Mouse (Mus musculus) spleen, postnatal 10 days (tissue): ENCODE data around the gene Cnga2.
"Not testable (repeated sequence)": the region's sequence is repeated elsewhere in the genome, so short reads cannot be mapped to it uniquely, and the experiment has no call there.

ENCODE experiments used
- DNase-seq, 2 experiments: peaks; one replicate each; pipeline ENCODE4 v3.0.0; 2021 to 2022; ENCODE audit warnings: low spot score in 2 of 2

The Cnga2 gene

DNA sequence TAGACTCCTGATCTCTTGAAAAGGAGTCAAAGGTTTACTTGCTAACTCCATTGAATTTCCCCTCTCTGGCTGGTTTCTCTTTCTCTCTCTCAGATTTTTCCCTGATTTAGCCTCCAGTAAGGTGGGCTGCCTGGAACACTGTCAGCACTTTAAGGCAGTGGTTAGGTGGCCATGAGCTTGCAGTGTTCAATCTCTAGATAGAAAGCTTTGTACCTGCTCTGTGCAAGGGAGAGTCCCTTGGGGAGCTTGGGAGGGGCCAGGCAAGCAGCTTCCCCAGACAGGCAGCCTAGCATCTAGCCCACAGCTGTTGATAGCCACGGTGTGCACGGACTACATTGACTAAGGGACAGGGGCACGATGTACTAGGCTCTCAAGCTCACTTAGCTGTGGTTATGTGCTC is at the start of gene Cnga2:
Cnga2 (plus strand) TSS at position 301 of the 400 bp plus-strand sequence.
- DNase-seq, result no peak

DNA sequence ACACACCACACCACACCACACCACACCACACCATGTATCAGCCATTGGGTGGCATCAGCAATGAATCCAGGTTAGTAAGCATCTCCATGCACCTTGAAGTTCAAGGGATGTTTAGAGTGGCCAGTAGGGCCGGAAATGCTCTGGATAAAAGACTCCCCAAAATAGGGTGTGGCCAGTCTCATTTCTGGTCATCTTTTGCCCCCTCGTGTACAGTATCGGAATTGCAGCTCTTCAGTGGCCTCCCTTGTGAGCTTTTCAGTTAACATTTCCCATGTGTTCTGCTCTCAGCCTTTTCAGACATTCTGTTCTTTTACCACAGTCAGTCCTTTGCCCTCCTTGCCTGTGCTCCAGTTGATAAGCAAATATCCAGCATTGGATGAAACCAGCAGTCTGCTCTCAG is 45.0 kb upstream of the Cnga2 start:
- DNase-seq, result peak in 1 of 2 experiments; percentile 24

DNA sequence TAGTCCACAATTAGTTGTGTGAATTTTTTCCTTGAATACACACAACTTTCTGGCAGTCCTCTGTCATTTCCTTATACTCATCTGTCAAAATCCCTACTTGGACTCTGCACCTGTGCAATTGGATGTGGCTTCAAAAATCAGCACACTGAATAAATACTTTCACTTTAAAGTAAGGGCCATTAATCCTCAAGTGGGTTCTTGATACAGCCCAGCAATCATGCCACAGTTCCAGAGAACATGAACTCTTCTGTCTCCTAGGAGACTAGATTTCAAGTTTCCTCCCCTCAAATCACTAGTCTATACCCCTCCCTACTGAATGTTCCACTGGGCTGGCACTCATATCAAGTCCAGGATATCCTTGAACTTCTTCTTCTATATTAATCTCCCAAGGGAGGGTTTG is 33.3 kb upstream of the Cnga2 start:
- DNase-seq, result no peak

GRCm38 (mm10) chrX:71962073-71963051 is 29.3 kb upstream of the Cnga2 start, which contains the start of gene Prrg3:
Prrg3 (plus strand) TSS chrX:71962624.
- peak in 1 of 2 experiments; percentile 10 for DNase-seq

GRCm38 (mm10) chrX:71963275-71963912 is 28.3 kb upstream of the Cnga2 start:
- no peak for DNase-seq

DNA sequence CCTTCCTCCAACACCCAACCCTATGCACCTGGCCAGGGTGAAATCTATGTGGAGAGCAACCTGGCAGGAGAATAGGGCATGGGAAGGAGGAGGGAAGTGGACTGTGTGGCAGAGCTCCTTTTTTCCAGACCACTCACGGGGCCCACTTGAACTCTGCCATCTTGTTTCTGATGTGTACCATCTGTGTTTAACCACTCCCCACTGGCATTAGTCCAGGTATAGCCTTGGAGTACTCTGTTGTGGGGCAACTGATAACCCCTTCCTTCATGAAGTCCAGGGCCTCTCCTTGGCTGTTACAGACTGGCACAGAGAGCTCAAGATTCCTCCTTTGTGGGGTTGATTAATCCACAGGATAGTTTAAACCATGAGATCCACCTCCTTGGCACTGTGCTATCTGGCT is 23.4 kb upstream of the Cnga2 start:
- DNase-seq, result no peak

DNA sequence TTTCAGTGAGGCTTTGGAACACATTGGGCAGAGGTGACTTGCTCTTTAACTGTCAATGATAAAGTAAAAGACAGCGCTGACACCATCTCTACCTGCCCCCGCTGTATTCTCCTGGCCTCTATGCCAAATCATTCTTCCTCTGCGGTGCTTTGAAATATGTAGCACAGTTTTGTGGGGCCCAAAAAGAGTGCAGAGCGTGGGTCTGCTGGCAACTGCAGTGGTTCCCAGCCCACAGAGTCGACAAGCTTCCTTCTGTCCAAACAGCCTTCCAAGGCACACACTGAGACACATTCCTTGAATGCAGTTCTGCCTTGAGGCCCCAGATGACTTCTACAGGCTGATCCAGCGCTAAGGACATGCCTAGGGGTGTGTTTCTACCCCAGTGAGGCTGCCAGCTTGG is 22.8 kb upstream of the Cnga2 start:
- no peak for DNase-seq

GRCm38 (mm10) chrX:71971325-71971724 is 20.3 kb upstream of the Cnga2 start:
- DNase-seq, result no peak

- no peak for DNase-seq
These were observed 19.0 kb upstream of the Cnga2 start, which contains the start of gene Fate1 for GRCm38 (mm10) chrX:71972686-71973085. Fate1 (plus strand) TSS chrX:71972986.

- not testable (repeated sequence) for DNase-seq
These were observed 14.0 kb upstream of the Cnga2 start for GRCm38 (mm10) chrX:71977681-71978080.

GRCm38 (mm10) chrX:71980443-71980842 is 11.2 kb upstream of the Cnga2 start:
- no peak for DNase-seq

GRCm38 (mm10) chrX:71981322-71981721 is 10.3 kb upstream of the Cnga2 start:
- DNase-seq, result no peak

DNA sequence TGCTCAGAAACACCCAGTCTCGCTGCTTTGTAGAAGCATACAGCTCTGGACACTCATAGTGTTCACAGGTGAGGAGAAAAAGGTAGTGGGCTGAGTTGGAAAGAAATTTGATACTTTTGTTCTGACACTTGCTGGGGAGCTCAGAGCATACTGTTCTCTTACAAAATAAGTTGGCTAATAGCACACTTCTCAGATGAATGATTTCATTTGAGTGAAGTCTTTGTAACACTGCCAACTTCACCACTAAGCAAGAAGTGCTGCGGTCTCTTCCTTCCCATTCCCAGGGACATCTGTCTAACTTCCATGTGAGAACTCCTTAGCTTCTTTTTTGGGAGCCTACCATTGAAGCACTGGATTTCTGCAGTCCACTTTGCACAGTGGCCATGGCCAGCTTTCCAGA is 8.4 kb upstream of the Cnga2 start:
- DNase-seq, result no peak

DNA sequence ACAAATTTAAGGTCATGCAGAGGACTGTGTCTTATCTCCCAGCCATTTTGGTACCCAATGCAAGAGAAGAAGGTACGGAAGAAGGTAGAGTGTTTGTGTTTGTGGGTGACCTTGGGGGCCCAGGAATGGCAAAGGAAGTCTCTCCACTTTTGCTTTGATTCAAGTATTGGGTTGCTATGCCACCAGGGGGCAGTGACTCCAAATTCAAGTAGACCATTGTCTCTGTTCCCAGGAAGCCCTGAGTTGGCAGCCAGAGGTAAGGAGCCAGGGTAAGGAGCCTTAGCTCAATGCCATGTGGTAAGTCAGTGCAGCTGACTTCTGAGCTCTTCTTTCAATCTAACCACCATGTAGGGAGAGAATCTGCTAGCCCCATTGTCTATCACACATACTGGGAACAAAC is 7.9 kb upstream of the Cnga2 start:
- no peak for DNase-seq

DNA sequence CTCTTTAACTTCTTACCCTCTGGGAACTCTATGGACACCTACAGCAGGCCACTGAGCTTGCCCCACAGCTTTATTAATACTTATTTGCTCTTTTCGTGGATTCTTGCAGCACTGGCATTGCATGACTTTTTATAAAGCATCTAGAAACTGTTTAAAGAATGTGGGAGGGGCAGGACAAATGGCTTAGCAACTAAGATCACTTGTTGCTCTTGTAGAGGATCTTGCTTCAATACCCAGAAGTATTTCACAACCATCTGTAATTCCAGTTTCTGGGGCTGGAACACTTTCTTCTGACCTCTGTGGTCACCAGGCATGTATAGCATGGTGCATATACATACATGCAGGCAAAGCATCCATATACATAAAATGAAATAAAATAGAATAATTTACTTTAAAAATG is 4.3 kb downstream of the Cnga2 start:
- no peak for DNase-seq

GRCm38 (mm10) chrX:72009930-72010329 is 18.3 kb downstream of the Cnga2 start:
- no peak for DNase-seq

DNA sequence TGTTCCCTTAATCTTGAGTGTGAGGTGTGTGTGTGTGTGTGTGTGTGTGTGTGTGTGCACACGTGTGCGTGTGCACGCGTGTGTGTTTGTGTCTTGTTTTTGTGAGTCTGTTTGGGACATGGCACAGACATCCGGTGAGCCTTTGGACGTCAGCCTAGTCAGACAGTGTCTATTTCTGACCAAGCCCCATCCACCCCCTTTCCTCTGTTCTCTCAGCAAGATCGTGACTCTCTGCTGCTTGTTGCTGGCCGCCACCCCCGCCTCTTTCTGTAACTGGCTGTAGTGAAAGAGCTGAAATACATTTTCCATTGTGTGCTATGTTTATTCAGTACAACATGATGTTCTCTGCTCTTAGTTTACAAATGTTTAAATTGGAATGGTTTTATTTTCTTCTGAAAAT is 20.6 kb downstream of the Cnga2 start:
- no peak for DNase-seq

DNA sequence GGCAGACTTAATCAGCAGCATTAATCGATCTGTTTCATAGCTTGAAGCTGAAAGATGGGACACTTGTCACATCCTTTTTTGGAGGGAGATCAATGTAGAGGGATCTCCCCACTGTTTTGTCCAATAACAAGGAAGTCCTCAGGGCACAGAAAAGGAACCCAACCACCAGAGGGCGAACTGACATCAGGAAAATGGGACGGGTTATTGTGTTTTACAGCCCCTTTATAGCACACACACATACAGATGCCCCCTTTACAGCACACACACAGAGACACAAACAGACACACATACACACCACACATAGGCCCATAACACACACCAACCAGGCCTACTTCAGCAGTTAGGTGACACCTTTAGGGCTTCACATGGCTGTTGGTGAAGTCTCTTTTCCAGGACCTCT is 21.2 kb downstream of the Cnga2 start:
- no peak for DNase-seq

GRCm38 (mm10) chrX:72022241-72022640 is 30.6 kb downstream of the Cnga2 start:
- DNase-seq, result no peak

GRCm38 (mm10) chrX:72022750-72023398 is 31.2 kb downstream of the Cnga2 start:
- DNase-seq, result no peak

DNA sequence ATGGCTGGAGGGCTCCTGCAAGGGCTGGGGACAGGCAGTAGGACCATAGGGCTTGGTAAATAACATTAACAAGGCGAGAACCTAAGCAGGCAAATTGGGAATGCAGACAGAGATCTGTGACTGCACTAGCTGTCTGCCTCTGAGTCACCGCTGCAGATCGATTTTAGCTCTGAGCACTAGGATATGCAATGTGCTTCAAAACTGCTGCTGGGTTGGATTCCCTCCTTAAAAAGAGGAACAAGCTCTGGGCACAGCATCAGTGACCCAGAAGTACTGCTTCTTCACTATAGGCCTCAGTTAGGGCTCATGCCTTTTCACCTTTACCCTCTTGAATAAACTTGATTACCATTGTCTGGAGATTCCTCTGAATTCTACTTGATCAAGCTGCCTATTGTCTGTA is 31.9 kb downstream of the Cnga2 start:
- DNase-seq, result no peak

DNA sequence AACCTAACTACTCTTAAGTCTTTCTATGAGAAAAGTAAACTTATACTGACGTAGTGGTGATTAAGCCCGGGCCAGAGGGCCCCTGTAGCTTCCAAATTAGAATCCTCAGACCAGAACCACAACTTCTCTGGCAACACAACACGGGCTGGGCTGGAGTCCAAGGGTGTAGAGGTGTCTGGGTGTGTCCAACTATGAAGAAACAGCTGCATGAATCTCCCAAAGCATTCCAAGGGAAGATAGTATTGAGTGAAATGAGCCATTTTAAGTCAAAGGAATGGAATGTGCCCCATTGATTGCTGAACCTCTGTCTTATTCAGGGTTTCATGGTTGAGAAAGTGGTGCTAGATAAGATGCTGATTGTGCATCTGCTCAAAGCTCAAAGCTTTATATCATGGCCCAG is 52.4 kb downstream of the Cnga2 start:
- DNase-seq, result no peak
